Mouse (Mus musculus) ES-E14 (cell line): ENCODE results near the gene Gab1. TPM values are rescaled to one million over a fixed set of nuclear protein-coding genes. Genes with fewer than 3 reads are reported as not detected.

Experiments used
- DNase-seq: peaks from one replicate; pipeline ENCODE4 v3.0.0-alpha.2; 2013; ENCODE audit warnings: low read depth, low spot score
- H3K27ac ChIP-seq: 2 replicates; pipeline ENCODE4 v1.5.1; 2012; ENCODE audit warnings: low read depth, mild to moderate bottlenecking, low read length, moderate library complexity, mixed read lengths; ENCODE audit not compliant: poor library complexity, insufficient read depth, severe bottlenecking
- H3K36me3 ChIP-seq: 2 replicates; pipeline ENCODE4 v1.6.1; 2012; ENCODE audit warnings: mild to moderate bottlenecking, low read length, moderate library complexity, mixed read lengths; ENCODE audit not compliant: control insufficient read depth, poor library complexity, insufficient read depth, severe bottlenecking
- H3K4me1 ChIP-seq, 2 experiments: fragments of 150-350 bp in 1 of 2; sonication (generic) in 1 of 2; 2 replicates each; pipeline ENCODE4 v1.6.1; 2012; ENCODE audit warnings: low read length in 2 of 2, mild to moderate bottlenecking in 1 of 2, mixed read lengths in 1 of 2; ENCODE audit not compliant: control insufficient read depth in 2 of 2, insufficient read depth in 2 of 2, poor library complexity in 1 of 2
- H3K4me3 ChIP-seq, 2 experiments: fragments of 150-350 bp in 1 of 2; sonication (generic) in 1 of 2; 2 replicates each; pipeline ENCODE4 v1.5.1; 2012; ENCODE audit warnings: low read length in 2 of 2, low read depth in 1 of 2, mild to moderate bottlenecking in 1 of 2, mixed read lengths in 1 of 2; ENCODE audit not compliant: insufficient read depth in 1 of 2, poor library complexity in 1 of 2, severe bottlenecking in 1 of 2
- H3K9ac ChIP-seq: 2 replicates; pipeline ENCODE4 v1.6.1; 2012; ENCODE audit warnings: low read depth, mild to moderate bottlenecking, low read length, mixed read lengths; ENCODE audit not compliant: poor library complexity, insufficient read depth, severe bottlenecking
- H3K9me3 ChIP-seq: fragments of 150-350 bp; sonication (generic); 2 replicates; pipeline ENCODE4 v1.6.1; 2012; ENCODE audit warnings: low read depth, mild to moderate bottlenecking, low read length; ENCODE audit not compliant: control insufficient read depth, insufficient read depth
- CHD2 ChIP-seq: IDR thresholded peaks from 2 replicates; pipeline ENCODE4 v1.6.1; 2014; ENCODE audit warnings: mild to moderate bottlenecking, low read depth, low read length, inconsistent platforms
- HCFC1 ChIP-seq: IDR thresholded peaks from 2 replicates; pipeline ENCODE4 v1.6.1; 2012; ENCODE audit warnings: low read length, inconsistent platforms, borderline replicate concordance; ENCODE audit not compliant: insufficient read depth
- MAFK ChIP-seq: IDR thresholded peaks from 2 replicates; pipeline ENCODE4 v1.6.1; 2014; ENCODE audit warnings: mild to moderate bottlenecking, low read depth, low read length, inconsistent platforms; ENCODE audit not compliant: insufficient read depth
- ZC3H11A ChIP-seq: IDR thresholded peaks from 2 replicates; pipeline ENCODE4 v1.6.1; 2012; ENCODE audit warnings: low read depth, mild to moderate bottlenecking, inconsistent platforms, low read length, borderline replicate concordance
- ZNF384 ChIP-seq: IDR thresholded peaks from 2 replicates; pipeline ENCODE4 v1.6.1; 2012; ENCODE audit warnings: low read depth, low read length, inconsistent platforms
- in situ Hi-C, 2 experiments: fragments of 600-800 bp; cut with MboI; formaldehyde crosslinking; loops; one replicate each; pipeline ENCODE4 v1.15.1; 2025; ENCODE audit warnings: low sequenced_read_pairs in 2 of 2, inconsistent platforms in 1 of 2; ENCODE audit not compliant: unreplicated experiment in 2 of 2
- total RNA-seq: library from RNA; depleted of rRNA; stranded (reverse); fragments of 300-350 nt; gene quantifications from 2 replicates; pipeline ENCODE4 v1.2.3, GENCODE M21; 2012

Gab1 gene
- total RNA-seq, 1 experiment, result 70.9 TPM

DNA sequence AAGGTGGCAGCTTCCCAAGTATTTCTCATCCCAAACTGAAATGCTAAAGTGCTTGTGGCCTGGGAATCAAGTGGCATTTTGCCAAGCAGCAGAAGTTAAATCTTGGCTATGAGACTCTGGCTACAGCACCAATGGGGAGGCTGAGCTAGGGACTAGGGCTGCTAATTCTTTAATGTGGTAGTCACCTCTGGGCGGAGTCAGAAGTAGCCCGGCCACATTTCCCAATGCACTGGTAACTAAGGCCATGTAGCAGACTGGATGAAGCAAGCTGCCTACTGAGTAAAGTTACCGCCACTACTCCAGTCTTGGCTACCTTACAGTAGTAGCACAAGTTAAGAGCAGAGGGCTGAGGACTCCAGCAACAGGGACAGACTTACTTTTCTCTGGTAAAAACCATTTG is 12.7 kb downstream of the Gab1 start:
- Histone ChIP-seq H3K9ac (no peak overlapping the region), H3K36me3 (peaks cover 3% of the 10 kb centered on the region; the same call in 1 of the 2 replicates), H3K27ac (no peak overlapping the region), H3K4me3 (no peak overlapping the region), H3K9me3 (no peaks in the 10 kb centered on the region), H3K4me1 (peaks cover 4 to 20% of the 10 kb centered on the region in 2 experiments; a peak in 3 of 4 replicates)
- DNase-seq, result no peak
- TF ChIP-seq MAFK (no peak), CHD2 (no peak), ZC3H11A (no peak), HCFC1 (no peak), ZNF384 (no peak)
- in situ Hi-C loops, result no loop called here

DNA sequence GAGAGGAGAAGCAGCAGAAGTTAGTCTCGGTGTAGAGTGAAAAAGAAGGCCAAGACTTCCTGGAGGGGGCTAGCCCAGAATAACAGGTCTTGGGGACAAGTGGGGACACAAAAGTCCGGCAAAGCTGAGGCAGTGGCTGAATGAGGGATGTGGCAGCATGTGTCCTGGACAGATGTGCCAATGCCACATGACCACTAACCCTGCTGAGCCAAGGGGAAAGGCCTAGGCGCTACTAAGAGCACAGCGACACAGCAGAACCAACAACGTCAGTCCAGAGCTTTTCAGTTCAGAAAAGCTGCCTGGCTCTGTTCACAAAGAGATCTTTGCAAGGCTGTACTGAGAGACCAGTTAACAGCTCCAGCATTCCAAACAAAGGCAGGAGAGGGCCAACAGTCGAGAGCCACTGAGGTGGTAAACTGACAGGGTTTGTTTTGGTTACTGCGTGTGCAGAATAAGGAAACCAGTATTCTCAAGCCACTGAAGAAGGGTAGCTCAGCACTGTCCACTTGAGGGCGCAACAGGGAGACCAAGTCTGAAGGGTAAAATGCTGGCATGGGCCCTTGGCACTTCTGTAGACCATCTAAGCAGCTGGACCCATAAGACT is 15.0 kb downstream of the Gab1 start:
- Histone ChIP-seq H3K27ac (no peak overlapping the region), H3K4me3 (no peak overlapping the region), H3K36me3 (peaks cover 7% of the 10 kb centered on the region; the same call in 1 of the 2 replicates), H3K9ac (no peak overlapping the region), H3K4me1 (peaks cover 4 to 17% of the 10 kb centered on the region in 2 experiments; a peak in 3 of 4 replicates), H3K9me3 (no peaks in the 10 kb centered on the region)
- in situ Hi-C loops, result no loop called here
- TF ChIP-seq ZC3H11A (no peak), HCFC1 (no peak), CHD2 (no peak), MAFK (no peak), ZNF384 (no peak)
- DNase-seq, result no peak

DNA sequence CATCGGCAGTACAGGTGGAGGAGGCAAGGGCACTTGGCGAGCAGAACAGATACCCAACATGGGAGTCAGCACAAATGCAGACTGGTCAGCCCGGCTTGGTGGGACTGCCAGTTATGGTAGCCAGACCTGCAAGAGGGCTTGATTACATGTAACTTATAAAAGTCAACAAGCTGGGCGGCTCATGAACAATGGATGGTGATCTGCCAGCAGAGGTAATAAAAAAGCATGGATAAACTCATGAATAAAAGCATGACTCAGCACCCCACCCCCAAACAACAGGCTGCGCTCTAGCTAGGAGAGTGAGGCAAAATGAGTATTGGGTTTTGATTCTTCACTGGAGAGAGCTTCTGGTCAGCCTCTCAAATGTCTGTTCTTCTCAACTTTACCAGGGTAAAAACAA is 16.9 kb downstream of the Gab1 start:
- Histone ChIP-seq H3K9me3 (no peaks in the 10 kb centered on the region), H3K36me3 (peaks cover 7% of the 10 kb centered on the region; the same call in 1 of the 2 replicates), H3K27ac (no peak overlapping the region), H3K9ac (no peak overlapping the region), H3K4me3 (no peak overlapping the region), H3K4me1 (peaks cover 10 to 15% of the 10 kb centered on the region in 2 experiments)
- TF ChIP-seq MAFK (peak; percentile 72), CHD2 (no peak)
- in situ Hi-C loops, result no loop called here
- DNase-seq, result no peak

DNA sequence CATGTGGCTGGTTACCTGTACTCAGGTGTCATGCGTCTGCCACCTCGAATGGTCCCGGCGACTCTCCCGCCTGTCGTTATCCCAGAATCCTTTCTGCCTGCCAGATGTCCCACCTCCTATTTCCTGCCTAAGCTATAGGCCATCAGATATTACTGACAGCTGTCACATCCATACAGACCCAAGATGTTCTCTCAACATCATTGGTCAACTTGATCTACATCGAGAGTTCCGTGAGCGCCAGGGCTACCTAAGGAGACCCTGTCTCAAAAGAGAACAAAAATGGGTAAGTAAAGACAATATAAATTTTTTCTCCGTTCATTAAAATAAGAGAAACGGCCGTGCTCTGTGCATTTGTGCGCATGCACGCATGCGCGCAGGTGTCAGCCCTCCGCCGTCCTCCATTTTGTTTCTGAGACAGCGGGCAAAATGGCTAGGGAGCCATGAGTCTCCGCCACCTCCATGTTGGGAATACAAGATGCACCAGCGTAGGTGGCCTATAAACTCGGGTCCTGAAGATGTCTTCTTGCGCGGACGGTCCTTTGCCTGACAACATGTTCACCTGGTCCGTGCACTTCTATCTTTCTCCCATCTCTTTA is 21.0 kb downstream of the Gab1 start:
- in situ Hi-C loops, result no loop called here
- Histone ChIP-seq H3K36me3 (peaks cover 14% of the 10 kb centered on the region; the same call in 1 of the 2 replicates), H3K9ac (peak overlapping the region; percentile 97), H3K4me3 (peak overlapping the region; percentile 97), H3K9me3 (no peaks in the 10 kb centered on the region), H3K4me1 (peaks cover 10 to 15% of the 10 kb centered on the region in 2 experiments), H3K27ac (peak overlapping the region; percentile 84)
- DNase-seq, result peak; percentile 70
- TF ChIP-seq ZC3H11A, result peak; percentile 4; the same call in 1 of the 2 replicates
- no peak for TF ChIP-seq ZNF384
- TF ChIP-seq CHD2, result peak; percentile 84
- peak; percentile 59; the same call in 1 of the 2 replicates for TF ChIP-seq HCFC1
